Mouse (Mus musculus) cerebellum, adult 2 months (tissue): ENCODE data around the gene B3galt1. TPM values are rescaled to one million over a fixed set of nuclear protein-coding genes. Genes with fewer than 3 reads are reported as not detected.
A peak's percentile ranks its signal among the peaks of the same experiment; 100 is the strongest.

Experiments
- DNase-seq, 2 experiments: peaks; one replicate each; pipeline ENCODE4 v3.0.0; 2021
- H3K27ac ChIP-seq: fragments of 200-500 bp; 2 replicates; pipeline ENCODE4 v1.5.1; 2012; ENCODE audit warnings: low read length, control low read depth, inconsistent platforms; ENCODE audit not compliant: insufficient read depth
- H3K27me3 ChIP-seq: fragments of 200-500 bp; 2 replicates; pipeline ENCODE4 v1.6.1; 2012; ENCODE audit warnings: inconsistent platforms, mild to moderate bottlenecking, low read length, moderate library complexity; ENCODE audit not compliant: control insufficient read depth, insufficient read depth
- H3K4me1 ChIP-seq: fragments of 200-500 bp; 2 replicates; pipeline ENCODE4 v1.6.1; 2011; ENCODE audit warnings: low read length; ENCODE audit not compliant: control insufficient read depth, insufficient read depth
- H3K4me3 ChIP-seq: fragments of 200-500 bp; replicated peaks from 2 replicates; pipeline ENCODE3; 2011; ENCODE audit warnings: mild to moderate bottlenecking, low read depth, low read length, control low read depth; ENCODE audit not compliant: insufficient read depth
- CTCF ChIP-seq: fragments of 200-500 bp; IDR thresholded peaks from 2 replicates; pipeline ENCODE4 v1.5.1; 2011; ENCODE audit warnings: low read depth, mild to moderate bottlenecking, control low read depth, low read length, moderate library complexity, borderline replicate concordance; ENCODE audit not compliant: insufficient read depth
- POLR2A ChIP-seq: fragments of 200-500 bp; IDR thresholded peaks from 2 replicates; pipeline ENCODE4 v1.6.1; 2011; ENCODE audit warnings: low read length, control low read depth, borderline replicate concordance; ENCODE audit not compliant: insufficient read depth
- WGBS: fragments of 180-500 bp; shearing (Covaris S2); methylation state at CpG from one replicate; pipeline ENCODE4 v1.1.7; 2018; 5-methylcytosine and 5-hydroxymethylcytosine counted together
- polyA plus RNA-seq: library from polyadenylated mRNA; depleted of rRNA; stranded (reverse); fragments of >200 nt; gene quantifications from 2 replicates; pipeline ENCODE4 v1.2.3, GENCODE M21; 2012

Gene B3galt1
- polyA plus RNA-seq, 1 experiment = 18.9 TPM

DNA sequence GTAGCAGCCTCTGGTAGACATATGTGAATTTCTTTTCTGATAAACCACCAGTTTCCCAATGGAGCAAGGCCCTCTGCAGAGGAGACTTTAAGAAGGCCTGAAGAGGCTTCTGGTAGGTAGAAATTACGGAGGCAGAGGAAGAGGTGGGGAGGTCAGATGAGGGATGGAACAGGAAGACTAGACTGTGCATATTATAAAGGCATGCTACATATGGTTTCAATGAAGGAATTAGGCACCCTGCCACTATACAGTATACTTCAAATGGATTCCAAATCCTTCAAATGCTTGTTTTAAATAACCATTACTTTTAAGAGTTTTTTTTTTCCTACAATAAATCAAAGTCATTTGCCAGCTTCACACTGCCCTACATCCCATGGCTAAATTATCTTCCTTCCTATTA, 518.8 kb downstream of the B3galt1 start:
- DNase-seq = no peak
- WGBS = 88% methylated on average over 1 of the region's 1 CpGs
- Histone ChIP-seq H3K4me1 (peaks cover 3% of the 10 kb centered on the region; the same call in 1 of the 2 replicates), H3K27ac (no peak overlapping the region), H3K4me3 (no peak overlapping the region), H3K27me3 (no peaks in the 10 kb centered on the region)
- TF ChIP-seq CTCF (no peak), POLR2A (no peak)

DNA sequence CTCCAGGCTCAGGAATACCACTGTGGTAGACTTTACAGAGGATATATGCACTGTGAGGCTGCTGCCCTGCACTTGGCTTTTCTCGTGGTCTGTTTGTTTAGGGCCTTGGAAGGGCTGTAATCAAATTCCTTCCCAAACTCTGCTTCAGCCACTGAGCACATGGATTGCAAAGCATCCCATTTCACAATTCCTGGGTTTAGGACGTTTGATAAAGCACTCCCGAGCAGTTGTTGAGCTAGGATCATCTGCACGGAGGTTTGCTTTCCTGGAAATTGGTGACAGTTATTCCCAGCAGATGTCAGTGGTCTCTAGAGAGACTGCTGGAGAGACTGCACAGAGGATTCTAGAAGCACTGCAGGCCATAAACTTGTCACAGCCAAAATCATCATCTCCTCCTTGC, 520.4 kb downstream of the B3galt1 start:
- TF ChIP-seq CTCF (no peak), POLR2A (no peak)
- no peak overlapping the region for H3K27ac ChIP-seq
- no peak overlapping the region for H3K4me3 ChIP-seq
- H3K27me3 ChIP-seq = no peaks in the 10 kb centered on the region
- no peaks in the 10 kb centered on the region; the same call in 1 of the 2 replicates for H3K4me1 ChIP-seq
- DNase-seq = no peak
- WGBS = 84% methylated on average over 4 of the region's 4 CpGs

DNA sequence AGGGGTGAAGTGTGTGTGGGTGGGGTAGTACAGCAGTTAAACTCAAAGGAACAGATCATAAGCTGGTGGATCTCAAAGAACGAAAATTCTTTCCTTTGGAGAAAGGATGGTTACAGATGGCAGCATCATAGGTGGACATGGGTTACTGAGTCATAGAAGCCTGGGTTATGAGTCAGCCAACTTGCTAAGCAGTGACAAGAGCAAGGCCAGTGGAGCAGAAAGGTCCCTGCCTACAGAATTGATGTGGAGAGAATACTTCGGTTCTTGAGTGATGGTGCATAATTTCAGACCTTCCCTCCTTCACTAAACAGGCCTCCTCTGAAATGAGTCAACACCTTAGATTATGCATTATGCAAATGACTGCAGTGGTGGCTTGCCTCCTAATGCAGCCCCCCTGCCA, 525.9 kb downstream of the B3galt1 start:
- no peaks in the 10 kb centered on the region for H3K4me1 ChIP-seq
- H3K27ac ChIP-seq = no peak overlapping the region
- H3K27me3 ChIP-seq = no peaks in the 10 kb centered on the region
- TF ChIP-seq CTCF (no peak), POLR2A (no peak)
- no peak overlapping the region for H3K4me3 ChIP-seq
- DNase-seq = peak in 1 of 2 experiments; percentile 6
- 43% methylated on average over 2 of the region's 2 CpGs for WGBS

DNA sequence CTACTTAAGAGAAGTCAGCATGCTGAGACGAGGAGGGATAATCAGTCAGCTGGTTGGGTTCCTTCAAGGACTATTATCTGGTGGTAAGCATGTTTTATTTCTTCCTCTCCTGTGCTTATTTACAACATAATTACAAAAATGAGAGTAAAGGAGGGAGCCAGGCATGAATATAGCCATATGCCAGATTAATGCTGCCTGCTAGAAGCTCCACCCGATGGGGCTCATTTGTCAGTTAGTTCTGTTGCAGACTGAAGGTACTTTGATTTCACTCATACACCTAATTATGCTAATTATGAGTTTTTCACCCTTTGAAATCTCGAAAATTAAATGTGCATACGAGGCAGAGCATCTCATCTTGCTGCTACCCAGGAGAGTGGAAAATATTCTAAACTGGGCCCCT, 539.0 kb downstream of the B3galt1 start:
- no peaks in the 10 kb centered on the region for H3K4me1 ChIP-seq
- no peak overlapping the region for H3K4me3 ChIP-seq
- no peak for DNase-seq
- H3K27ac ChIP-seq = no peak overlapping the region
- WGBS = 47% methylated on average over 4 of the region's 4 CpGs
- no peak for TF ChIP-seq POLR2A
- TF ChIP-seq CTCF = no peak
- H3K27me3 ChIP-seq = no peaks in the 10 kb centered on the region

DNA sequence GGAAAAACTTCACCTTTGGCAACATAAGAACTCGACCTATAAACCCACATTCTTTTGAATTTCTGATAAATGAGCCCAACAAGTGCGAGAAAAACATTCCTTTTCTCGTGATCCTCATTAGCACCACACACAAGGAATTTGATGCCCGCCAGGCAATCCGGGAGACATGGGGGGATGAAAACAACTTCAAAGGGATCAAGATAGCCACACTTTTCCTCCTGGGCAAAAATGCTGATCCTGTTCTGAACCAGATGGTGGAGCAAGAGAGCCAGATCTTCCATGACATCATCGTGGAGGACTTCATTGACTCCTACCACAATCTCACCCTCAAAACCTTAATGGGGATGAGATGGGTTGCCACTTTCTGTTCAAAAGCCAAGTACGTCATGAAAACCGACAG, 552.4 kb downstream of the B3galt1 start:
- no peaks in the 10 kb centered on the region for H3K27me3 ChIP-seq
- H3K4me3 ChIP-seq = no peak overlapping the region
- no peak for DNase-seq
- no peak for TF ChIP-seq CTCF
- TF ChIP-seq POLR2A = no peak
- 83% methylated on average over 8 of the region's 8 CpGs for WGBS
- H3K27ac ChIP-seq = no peak overlapping the region
- no peaks in the 10 kb centered on the region for H3K4me1 ChIP-seq

DNA sequence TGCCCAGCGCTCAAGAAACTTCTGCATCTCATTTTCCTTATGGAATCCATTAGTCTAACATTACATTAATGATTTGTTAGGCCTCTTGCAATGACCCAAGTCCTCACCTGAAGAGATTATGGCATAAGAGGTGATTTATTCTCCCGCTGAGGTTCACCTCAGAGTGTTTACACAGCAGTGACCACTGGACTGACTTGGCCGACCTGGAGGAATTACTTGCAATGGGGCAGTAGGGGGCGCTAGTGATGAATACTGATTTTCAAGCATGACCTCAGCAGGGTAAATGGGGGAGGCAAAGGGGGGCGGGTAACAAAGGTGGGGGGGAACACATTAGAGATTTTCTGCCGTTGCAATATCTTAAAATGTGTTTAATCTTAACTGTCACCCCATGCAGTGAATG, 559.1 kb downstream of the B3galt1 start:
- no peak for DNase-seq
- Histone ChIP-seq H3K4me1 (no peaks in the 10 kb centered on the region), H3K27me3 (no peaks in the 10 kb centered on the region), H3K4me3 (no peak overlapping the region), H3K27ac (no peak overlapping the region)
- 69% methylated on average over 6 of the region's 6 CpGs for WGBS
- TF ChIP-seq POLR2A (no peak), CTCF (0 out of 2 replicates have a peak, but pooled peaks have one; percentile 4)

DNA sequence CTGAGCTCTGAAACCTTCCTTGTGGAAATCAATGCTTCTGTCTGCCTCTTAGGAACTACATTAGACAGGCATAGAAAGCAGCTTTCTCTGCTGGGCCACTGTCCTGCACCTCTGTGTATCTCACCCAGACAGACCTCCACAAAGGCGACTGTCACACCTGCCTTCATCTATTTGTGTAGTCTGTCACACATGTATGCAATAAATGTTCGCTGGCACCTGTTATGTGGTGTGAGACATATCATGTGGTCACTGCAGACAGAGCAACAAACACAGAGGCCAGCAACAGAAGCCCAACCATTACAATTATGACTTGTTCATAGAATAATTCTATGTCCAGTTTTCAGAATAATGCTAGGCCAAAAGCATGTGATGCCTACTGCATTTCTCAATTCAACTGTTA, 575.4 kb downstream of the B3galt1 start:
- WGBS = 91% methylated on average over 2 of the region's 2 CpGs
- no peaks in the 10 kb centered on the region; the same call in 1 of the 2 replicates for H3K4me1 ChIP-seq
- DNase-seq = no peak
- no peaks in the 10 kb centered on the region for H3K27me3 ChIP-seq
- TF ChIP-seq CTCF (no peak), POLR2A (no peak)
- H3K27ac ChIP-seq = no peak overlapping the region
- H3K4me3 ChIP-seq = no peak overlapping the region

DNA sequence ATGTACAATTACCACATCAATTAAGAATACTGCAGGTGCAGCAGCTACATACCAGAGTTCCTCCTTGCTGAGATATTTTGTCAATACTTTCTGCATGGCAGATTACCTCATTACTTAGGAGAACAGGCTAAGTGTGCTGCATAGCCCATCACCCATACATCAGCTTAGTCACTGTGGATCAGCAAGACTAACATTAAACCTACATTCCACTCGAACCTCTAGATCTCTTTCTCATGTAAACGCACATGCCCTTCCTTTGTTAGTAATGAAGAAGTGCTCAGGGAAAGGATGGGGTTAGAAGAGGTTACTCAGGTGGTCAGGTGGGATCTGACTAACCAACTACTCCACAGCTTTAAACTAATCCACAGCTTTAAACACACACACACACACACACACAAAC, 577.6 kb downstream of the B3galt1 start:
- Histone ChIP-seq H3K4me3 (no peak overlapping the region), H3K27me3 (no peaks in the 10 kb centered on the region), H3K27ac (no peak overlapping the region), H3K4me1 (no peaks in the 10 kb centered on the region; the same call in 1 of the 2 replicates)
- WGBS = 77% methylated on average over 2 of the region's 2 CpGs
- no peak for TF ChIP-seq CTCF
- no peak for TF ChIP-seq POLR2A
- no peak for DNase-seq

DNA sequence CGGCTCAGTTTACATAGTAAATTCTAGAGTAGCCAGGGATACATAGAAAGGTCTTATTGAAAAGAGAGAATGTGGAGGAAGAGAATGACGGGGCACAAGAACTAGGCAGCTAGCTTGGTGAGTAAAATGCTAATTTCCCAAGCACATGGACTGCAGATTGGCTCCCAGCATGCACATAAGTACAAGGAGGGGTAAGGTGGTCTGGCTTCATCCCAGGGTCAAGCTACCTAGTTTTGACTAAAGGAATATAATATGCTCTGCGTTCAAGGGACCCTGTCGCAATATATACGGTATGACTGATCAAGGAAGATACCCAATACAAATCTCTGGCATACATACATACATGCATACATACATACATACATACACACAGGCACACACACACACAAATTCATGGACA, 594.1 kb downstream of the B3galt1 start:
- Histone ChIP-seq H3K4me3 (no peak overlapping the region), H3K27ac (no peak overlapping the region), H3K4me1 (no peaks in the 10 kb centered on the region), H3K27me3 (no peaks in the 10 kb centered on the region)
- DNase-seq = peak in 1 of 2 experiments; percentile 15
- WGBS = 56% methylated on average over 5 of the region's 5 CpGs
- TF ChIP-seq CTCF (no peak), POLR2A (no peak)
